Mouse (Mus musculus) ovary, adult 10 weeks (tissue): ENCODE measurements around the gene A630001G21Rik. TPM values are rescaled to one million over a fixed set of nuclear protein-coding genes. Genes with fewer than 3 reads are reported as not detected.

Experiments used
- polyA plus RNA-seq: library from polyadenylated mRNA; stranded (reverse); fragments of 350-450 nt; fragmentation: Illumina TruSeq; extraction: RNeasy Lipid Tissue Mini Kit (QIAGEN cat#74804); gene quantifications from one replicate; pipeline ENCODE4 v1.2.3, GENCODE M21; 2014

Gene A630001G21Rik
- 1.6 TPM for polyA plus RNA-seq

DNA sequence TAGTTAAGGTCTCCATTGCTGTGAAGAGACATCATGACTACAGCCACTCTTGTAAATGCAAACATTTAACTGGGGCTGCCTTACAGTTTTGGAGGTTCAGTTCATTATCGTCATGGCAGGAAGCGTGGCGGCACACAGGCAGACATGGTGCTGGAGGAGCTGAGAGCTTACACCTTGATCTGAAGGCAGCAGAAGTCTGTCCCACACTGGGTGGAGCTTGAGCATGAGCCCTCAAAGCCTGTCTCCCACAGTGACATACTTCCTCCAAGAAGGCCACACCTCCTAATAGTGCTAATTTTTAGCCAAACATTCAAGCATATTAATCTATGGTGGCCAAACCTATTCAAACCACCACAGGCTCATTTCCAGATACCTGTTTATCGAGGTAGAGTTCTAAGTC is at the start of gene A630001G21Rik:
Gene A630001G21Rik (minus strand): TSS at position 208 of the 400 bp plus-strand sequence.

DNA sequence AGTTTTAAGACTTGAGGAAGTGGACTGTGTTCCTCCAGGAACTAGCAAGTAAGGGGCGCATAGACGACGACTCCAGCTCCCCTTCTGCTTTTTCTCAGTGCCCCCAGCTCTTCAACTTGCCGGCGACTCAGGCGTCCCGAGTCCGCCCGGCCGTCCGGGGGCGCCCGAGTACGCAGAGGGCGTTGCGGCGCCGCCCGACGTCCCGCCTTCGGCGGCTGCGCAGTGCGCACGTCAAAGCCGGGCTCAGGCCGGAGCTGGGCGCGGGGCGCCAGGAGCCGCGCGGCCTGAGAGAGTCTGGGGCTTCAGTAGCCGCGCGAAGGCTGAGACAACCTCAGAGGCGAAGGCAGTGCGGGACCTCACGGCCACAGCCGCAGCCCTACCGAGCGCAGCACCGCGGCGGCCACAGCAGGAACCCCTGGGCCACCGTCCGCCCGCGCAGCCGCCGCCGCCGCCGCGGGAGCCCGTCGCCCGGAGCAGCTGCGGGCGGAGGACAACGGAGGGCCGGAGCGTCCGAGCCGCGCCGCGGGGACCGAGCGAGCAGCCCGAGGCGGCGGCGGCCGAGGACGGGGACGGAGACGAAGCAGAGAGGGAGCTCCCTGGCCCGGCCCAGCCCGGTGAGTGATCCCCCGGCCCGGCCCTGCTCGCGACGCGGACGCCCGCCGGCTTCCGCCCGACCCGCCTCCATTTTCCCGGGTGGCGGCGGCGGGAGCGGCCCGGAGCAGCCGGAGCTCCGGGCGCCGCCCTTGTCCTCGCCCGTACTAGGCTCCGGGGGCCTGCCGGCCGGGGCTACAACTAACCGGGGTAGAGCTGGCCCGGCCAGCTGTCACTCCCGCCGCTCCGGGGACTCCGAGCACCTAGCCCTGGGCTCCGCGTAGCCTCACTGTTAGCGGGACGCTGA is 15.0 kb upstream of the A630001G21Rik start, which contains the start of gene Cab39:
Gene Cab39 (plus strand): TSS at position 234 of the 898 bp plus-strand sequence.

Other genes starting within 250 kb of the A630001G21Rik start
- not detected for gene G530012D18Rik, start 203.0 kb downstream of the A630001G21Rik start, polyA plus RNA-seq
- gene Sp110, start 179.8 kb downstream of the A630001G21Rik start, polyA plus RNA-seq: 8.3 TPM
- 7.0 TPM for gene Sp140, start 178.3 kb downstream of the A630001G21Rik start, polyA plus RNA-seq
- gene Sp100, start 128.7 kb downstream of the A630001G21Rik start, polyA plus RNA-seq: 54.3 TPM
- 214 TPM for gene Cab39, start 14.8 kb upstream of the A630001G21Rik start, polyA plus RNA-seq
- 5.5 TPM for gene Itm2c, start 115.6 kb upstream of the A630001G21Rik start, polyA plus RNA-seq
- gene 4933407L21Rik, start 149.8 kb upstream of the A630001G21Rik start, polyA plus RNA-seq: not detected
- 0.31 TPM for gene Gpr55, start 182.4 kb upstream of the A630001G21Rik start, polyA plus RNA-seq
- gene Spata3, start 238.2 kb upstream of the A630001G21Rik start, polyA plus RNA-seq: not detected